Mouse (Mus musculus): Measurements from ENCODE around the gene Tdrd6.
A peak's percentile ranks its signal among the peaks of the same experiment; 100 is the strongest.

Gene Tdrd6

GRCm38 (mm10) chr17:43629496-43630426 lies at the start of gene Tdrd6:
Tdrd6 (minus strand) TSS chr17:43630299.
- no peak for DNase-seq (ENCODE audit: low spot score in 2 of 2)

GRCm38 (mm10) chr17:43677317-43677716 lies 47.2 kb upstream of the Tdrd6 start:
- no peak for DNase-seq (ENCODE audit: low spot score in 2 of 2)

DNA sequence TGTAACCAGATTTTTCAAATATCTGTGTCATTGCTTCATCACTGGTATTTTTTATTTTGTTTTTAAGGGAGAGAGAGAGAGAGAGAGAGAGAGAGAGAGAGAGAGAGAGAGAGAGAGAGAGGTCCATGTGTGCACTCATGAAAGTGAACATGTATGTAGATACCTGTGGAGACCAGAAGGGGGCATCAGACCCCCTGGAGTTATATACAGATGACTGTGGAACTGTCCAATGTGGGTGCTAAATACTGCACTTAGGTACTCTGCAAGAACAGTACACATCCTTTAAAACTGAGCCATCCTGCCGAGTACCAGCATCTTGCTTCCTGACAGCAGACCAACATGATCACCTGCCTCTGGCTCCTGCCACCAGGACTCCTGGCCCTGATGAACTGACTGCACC lies 46.1 kb upstream of the Tdrd6 start:
- DNase-seq (ENCODE audit: low spot score in 2 of 2): no peak

- DNase-seq (ENCODE audit: low spot score in 2 of 2): no peak
Observed at GRCm38 (mm10) chr17:43675228-43675627, 45.1 kb upstream of the Tdrd6 start.

DNA sequence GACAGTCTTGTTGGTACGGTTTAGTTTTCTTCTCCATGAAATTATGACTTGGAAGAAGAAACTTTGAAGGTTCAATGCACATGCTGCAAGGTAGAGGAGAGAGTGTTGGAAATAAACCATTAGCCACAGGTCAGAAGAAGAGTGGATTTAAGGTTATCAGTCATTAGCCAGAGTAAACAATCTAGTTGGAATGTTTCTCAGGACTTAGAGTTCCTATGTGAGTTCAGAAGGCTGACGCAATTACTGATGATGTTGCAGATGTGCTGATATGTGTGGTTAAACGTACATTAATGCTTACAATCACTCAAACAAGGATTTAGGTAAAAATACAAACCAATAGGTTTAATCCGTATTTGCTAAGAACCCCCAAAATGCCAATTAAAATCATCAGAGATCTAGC lies 41.8 kb upstream of the Tdrd6 start:
- no peak for DNase-seq (ENCODE audit: low spot score in 2 of 2)

- DNase-seq (ENCODE audit: low spot score in 2 of 2): no peak
Observed at GRCm38 (mm10) chr17:43669145-43669695, 39.1 kb upstream of the Tdrd6 start.

- DNase-seq (ENCODE audit: low spot score in 2 of 2): no peak
Observed at GRCm38 (mm10) chr17:43667290-43667843, 37.3 kb upstream of the Tdrd6 start, which contains the start of gene Cyp39a1. Cyp39a1 (plus strand) TSS chr17:43667425.

DNA sequence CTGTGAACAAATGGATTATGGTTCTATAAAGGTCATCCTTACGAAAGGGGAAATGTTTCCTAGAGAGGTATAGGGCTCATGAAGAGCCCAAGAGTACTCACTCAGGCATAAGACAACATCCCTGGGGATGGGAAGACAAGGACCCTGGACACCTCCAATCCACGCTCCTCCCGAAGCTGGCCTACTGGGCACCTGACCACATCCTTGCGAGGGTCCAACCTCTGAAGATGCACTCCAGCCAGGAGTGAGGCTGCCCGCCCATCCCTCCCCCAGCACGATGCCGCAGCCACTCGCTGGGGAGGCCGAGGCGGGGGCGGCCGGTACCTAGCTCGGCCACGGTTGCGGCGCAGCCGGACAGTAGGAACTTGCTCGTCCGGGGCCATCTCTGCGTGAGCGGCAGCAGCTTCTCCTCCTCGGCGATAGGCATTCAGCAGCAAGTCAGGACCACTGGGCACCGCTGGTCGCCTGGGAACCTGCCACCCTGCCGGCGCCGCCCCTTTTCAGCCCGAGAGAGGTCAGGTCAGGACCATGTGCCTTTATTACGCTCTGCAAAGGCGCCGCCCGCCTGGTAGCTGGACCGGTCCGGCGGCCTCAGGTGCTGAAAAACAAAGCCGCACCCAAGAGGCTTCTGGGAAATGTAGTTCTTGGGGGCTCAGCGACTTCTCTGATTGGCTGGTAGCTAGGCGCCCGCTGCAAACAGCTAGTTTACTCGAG lies 36.6 kb upstream of the Tdrd6 start, which contains the start of gene Slc25a27:
Gene Slc25a27, minus strand, starts transcription at position 639 of the 714 bp plus-strand sequence.
- peak; percentile 86 to 93 for DNase-seq (ENCODE audit: low spot score in 2 of 2)

GRCm38 (mm10) chr17:43651314-43652046 lies 21.4 kb upstream of the Tdrd6 start:
- DNase-seq (ENCODE audit: low spot score in 2 of 2): no peak

- no peak for DNase-seq (ENCODE audit: low spot score in 2 of 2)
Observed at GRCm38 (mm10) chr17:43649641-43650436, 19.7 kb upstream of the Tdrd6 start.

DNA sequence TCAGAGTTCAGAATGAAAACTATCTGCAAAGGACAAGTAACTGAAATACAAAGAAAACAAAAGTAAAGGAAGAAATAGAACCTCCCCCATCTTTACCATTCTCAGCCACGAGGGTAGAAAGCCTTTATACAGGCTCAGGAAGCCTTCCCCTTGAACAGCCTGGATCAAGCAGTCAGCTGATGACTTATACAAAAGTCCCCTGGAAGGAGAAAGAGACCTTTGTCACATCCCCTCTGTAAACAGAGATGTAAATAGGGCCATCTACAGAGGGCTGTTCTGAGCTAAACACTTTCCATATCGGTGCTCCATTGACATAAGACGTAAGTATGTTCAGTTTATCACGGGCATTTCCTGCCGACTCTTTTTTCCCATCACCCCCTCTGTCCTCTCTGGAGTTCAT lies 16.8 kb upstream of the Tdrd6 start:
- DNase-seq (ENCODE audit: low spot score in 2 of 2): no peak

- DNase-seq (ENCODE audit: low spot score in 2 of 2): no peak
Observed at GRCm38 (mm10) chr17:43645136-43645535, 15.0 kb upstream of the Tdrd6 start.

- DNase-seq (ENCODE audit: low spot score in 2 of 2): no peak
Observed at GRCm38 (mm10) chr17:43644375-43644774, 14.3 kb upstream of the Tdrd6 start.

- no peak for DNase-seq (ENCODE audit: low spot score in 2 of 2)
Observed at GRCm38 (mm10) chr17:43643191-43643590, 13.1 kb upstream of the Tdrd6 start.

- no peak for DNase-seq (ENCODE audit: low spot score in 2 of 2)
Observed at GRCm38 (mm10) chr17:43640825-43641224, 10.7 kb upstream of the Tdrd6 start.

DNA sequence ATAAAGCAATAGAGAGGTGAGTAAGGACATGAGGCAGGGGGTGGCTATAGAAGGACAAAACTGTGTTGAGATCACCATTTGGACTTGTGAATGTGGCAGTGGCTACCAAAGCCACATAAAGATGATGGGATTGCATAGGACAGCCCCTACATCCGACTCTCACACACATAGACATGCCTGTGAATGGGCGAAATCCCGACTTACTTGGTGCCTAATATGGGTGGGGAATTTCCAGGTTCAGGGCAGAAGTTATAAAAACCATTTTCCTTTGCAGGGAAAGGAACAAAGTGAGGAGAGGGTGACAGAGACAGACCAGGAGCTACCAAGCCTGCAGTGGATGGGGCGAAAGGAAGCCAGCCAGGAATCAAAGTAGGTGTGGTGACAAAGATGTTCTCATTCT lies 7.0 kb upstream of the Tdrd6 start:
- DNase-seq (ENCODE audit: low spot score in 2 of 2): no peak

GRCm38 (mm10) chr17:43630427-43630760 lies 295 bp upstream of the Tdrd6 start:
- no peak for DNase-seq (ENCODE audit: low spot score in 2 of 2)

DNA sequence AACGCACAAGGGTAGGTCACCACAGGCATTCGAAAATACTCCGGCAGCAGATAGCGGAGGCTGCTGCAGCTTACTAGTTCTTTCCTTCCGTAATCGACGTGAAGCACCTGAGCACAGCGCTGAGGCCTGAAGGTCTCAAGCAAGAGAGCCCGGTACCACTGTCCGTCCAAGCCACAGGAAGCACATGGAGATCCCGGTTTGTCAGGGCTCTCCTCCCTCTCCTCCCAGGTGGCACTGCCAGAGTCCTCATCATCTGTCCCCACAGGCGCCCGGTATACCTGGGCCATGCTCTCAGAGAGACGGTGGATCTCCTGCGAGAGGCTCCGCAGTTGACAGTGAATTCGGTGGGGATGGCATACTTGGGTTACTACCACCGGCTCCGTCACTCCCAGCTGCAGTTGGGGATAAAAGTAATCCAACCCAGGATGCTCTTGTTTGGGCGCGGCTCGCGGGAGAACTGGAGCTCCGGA lies 1.0 kb downstream of the Tdrd6 start:
- no peak for DNase-seq (ENCODE audit: low spot score in 2 of 2)

DNA sequence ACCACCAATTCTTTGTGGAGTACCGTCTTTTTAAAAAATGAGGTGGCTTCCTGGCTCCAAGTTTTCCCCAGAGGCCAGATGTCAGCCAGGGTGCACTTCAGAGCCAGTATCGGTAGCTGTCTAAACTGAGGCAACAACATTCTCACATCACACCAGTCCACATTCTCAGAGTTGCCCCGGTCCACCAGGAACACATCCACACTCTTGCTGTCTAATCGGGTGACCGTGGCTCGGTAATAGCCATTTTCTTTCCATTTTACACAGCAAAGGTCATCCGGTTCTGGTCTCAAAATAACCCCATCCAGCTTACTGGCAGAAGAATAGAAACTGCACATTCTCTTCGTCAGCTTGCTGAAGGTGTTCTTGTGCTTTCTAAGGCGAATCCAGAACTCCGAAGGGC lies 1.9 kb downstream of the Tdrd6 start:
- no peak for DNase-seq (ENCODE audit: low spot score in 2 of 2)

DNA sequence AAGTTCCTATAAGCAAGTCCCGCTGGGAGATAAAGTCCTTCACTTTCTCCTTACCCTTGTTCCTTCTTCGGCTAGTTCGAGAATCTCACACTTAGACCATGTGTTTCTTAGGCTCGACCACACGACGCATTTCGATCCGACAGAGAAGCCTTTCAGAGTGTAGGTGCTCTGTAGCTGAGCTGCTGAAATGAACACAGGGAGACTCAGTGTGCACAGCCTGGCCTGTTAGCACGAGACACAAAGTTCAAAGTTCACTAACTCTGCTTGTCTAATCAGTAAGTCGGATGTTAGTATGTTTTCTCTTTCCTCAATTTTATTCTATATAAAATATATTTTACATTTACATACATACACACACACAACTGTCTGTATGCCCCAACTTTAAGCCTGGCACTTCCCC lies 8.0 kb downstream of the Tdrd6 start:
- no peak for DNase-seq (ENCODE audit: low spot score in 2 of 2)

GRCm38 (mm10) chr17:43619156-43619555 lies 10.9 kb downstream of the Tdrd6 start:
- no peak for DNase-seq (ENCODE audit: low spot score in 2 of 2)

Data from right cerebral cortex, postnatal 36 days (tissue).